Mouse (Mus musculus) adrenal gland, postnatal 14 days (tissue): ENCODE measurements around the gene Rrp8. TPM values are rescaled to one million over a fixed set of nuclear protein-coding genes. Genes with fewer than 3 reads are reported as not detected.
A peak's percentile ranks its signal among the peaks of the same experiment; 100 is the strongest.
"Not testable (repeated sequence)": the region's sequence is repeated elsewhere in the genome, so short reads cannot be mapped to it uniquely, and the experiment has no call there.

Experiments
- DNase-seq: peaks from one replicate; pipeline ENCODE4 v3.0.0; 2021; ENCODE audit warnings: mixed read lengths
- total RNA-seq: library from RNA; stranded (reverse); gene quantifications from 2 replicates; pipeline ENCODE4 v1.2.3, GENCODE M21; 2021

Gene Rrp8
- total RNA-seq, 1 experiment from 2014 or later = 16.2 TPM

GRCm38 (mm10) chr7:105747776-105748175 lies 10.6 kb upstream of the Rrp8 start:
- no peak for DNase-seq

- peak; percentile 93 for DNase-seq
Observed at GRCm38 (mm10) chr7:105743926-105744590, 6.9 kb upstream of the Rrp8 start, which contains the start of gene Taf10. Taf10 (minus strand) TSS chr7:105744361.

- DNase-seq = not testable (repeated sequence)
Observed at GRCm38 (mm10) chr7:105743246-105743925, 6.2 kb upstream of the Rrp8 start.

GRCm38 (mm10) chr7:105742539-105743215 lies 5.5 kb upstream of the Rrp8 start:
- DNase-seq = not testable (repeated sequence)

GRCm38 (mm10) chr7:105741978-105742377 lies 4.8 kb upstream of the Rrp8 start:
- no peak for DNase-seq

- no peak for DNase-seq
Observed at GRCm38 (mm10) chr7:105740851-105741250, 3.7 kb upstream of the Rrp8 start.

GRCm38 (mm10) chr7:105740089-105740795 lies 3.1 kb upstream of the Rrp8 start:
- DNase-seq = no peak

GRCm38 (mm10) chr7:105738948-105739347 lies 1.8 kb upstream of the Rrp8 start:
- peak; percentile 70 for DNase-seq

GRCm38 (mm10) chr7:105738286-105738685 lies 1.1 kb upstream of the Rrp8 start:
- DNase-seq = no peak

- no peak for DNase-seq
Observed at GRCm38 (mm10) chr7:105737648-105738047, 463 bp upstream of the Rrp8 start.

GRCm38 (mm10) chr7:105736264-105736901 lies 802 bp downstream of the Rrp8 start, which contains the start of gene Ilk:
Ilk (plus strand) TSS chr7:105736592.
- peak; percentile 96 for DNase-seq

- not testable (repeated sequence) for DNase-seq
Observed at GRCm38 (mm10) chr7:105735464-105735863, 1.7 kb downstream of the Rrp8 start.

- DNase-seq = no peak
Observed at GRCm38 (mm10) chr7:105734826-105735225, 2.4 kb downstream of the Rrp8 start.

- DNase-seq = no peak
Observed at GRCm38 (mm10) chr7:105733836-105734235, 3.3 kb downstream of the Rrp8 start.

GRCm38 (mm10) chr7:105728701-105729428 lies 8.3 kb downstream of the Rrp8 start:
- DNase-seq = no peak

GRCm38 (mm10) chr7:105726980-105727325 lies 10.2 kb downstream of the Rrp8 start:
- DNase-seq = no peak

GRCm38 (mm10) chr7:105726144-105726979 lies 10.8 kb downstream of the Rrp8 start:
- DNase-seq = peak; percentile 46

- DNase-seq = no peak
Observed at GRCm38 (mm10) chr7:105721916-105722315, 15.3 kb downstream of the Rrp8 start.

- no peak for DNase-seq
Observed at GRCm38 (mm10) chr7:105715366-105715765, 21.8 kb downstream of the Rrp8 start.

GRCm38 (mm10) chr7:105708733-105709132 lies 28.5 kb downstream of the Rrp8 start:
- no peak for DNase-seq
